Mouse (Mus musculus): ENCODE measurements around the gene Orm2. TPM values are rescaled to one million over a fixed set of nuclear protein-coding genes. Genes with fewer than 3 reads are reported as not detected.
"Not testable (repeated sequence)": the region's sequence is repeated elsewhere in the genome, so short reads cannot be mapped to it uniquely, and the experiment has no call there.

Gene Orm2
- polyA plus RNA-seq (2015; fragmentation: Nextera tagmentation; extraction: Ambion mirVana), result 0.25 and 0.35 TPM in 2 replicates

DNA sequence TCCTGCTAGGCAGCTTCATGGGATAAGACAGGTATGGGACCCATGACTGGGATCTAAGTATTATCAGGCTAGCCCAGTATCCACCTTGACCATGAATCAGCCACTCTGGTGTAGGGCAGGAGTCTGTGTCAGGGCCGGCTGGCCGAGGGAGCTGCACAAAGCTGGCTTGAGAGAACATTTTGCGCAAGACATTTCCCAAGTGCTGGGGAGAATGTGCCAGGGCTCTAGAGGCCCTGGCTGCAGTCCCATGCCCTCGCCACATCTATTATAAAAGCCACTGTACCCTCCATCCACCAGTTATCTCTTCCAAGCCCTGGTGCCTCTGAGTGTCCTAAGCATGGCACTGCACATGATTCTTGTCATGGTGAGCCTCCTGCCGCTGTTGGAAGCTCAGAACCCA, at the start of gene Orm2:
Gene Orm2 (plus strand): TSS at position 300 of the 400 bp plus-strand sequence.
- Histone ChIP-seq H3K27ac (no peak within 1 kb of the TSS), H3K4me1 (no peaks in the 10 kb centered on the region), H3K9ac (no peak within 1 kb of the TSS), H3K4me2 (no peak within 1 kb of the TSS), H3K36me3 (0 out of 2 replicates have a peak, but pooled peaks cover under 1% of the 10 kb centered on the region), H3K9me3 (no peaks in the 10 kb centered on the region), H3K27me3 (no peaks in the 10 kb centered on the region), H3K4me3 (no peak within 1 kb of the TSS)
- no peak for ATAC-seq (ENCODE audit: insufficient number of reproducible peaks, low FRiP score, low TSS enrichment, low read depth)
- WGBS, result 88% methylated on average over 5 of the region's 5 CpGs

DNA sequence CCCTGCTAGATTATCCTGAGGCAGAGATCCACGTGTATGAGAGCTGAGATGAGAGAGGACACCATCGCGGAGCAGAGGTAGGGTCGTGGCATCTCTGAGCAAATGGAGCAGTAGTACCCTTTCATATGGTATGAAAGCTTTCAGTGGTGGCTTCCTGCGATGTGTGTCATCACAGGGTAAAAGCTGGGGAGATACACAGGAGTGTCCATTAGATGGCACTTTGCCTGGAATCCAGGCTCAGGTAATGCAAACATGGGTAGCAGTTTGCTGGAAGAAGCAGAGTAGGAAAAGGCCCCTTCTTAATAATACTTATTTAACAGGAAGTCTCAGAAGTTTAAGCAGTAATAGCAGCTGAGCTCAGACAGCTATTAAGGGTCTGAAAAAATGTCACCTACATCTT, 48.2 kb upstream of the Orm2 start:
- 78% methylated on average over 5 of the region's 5 CpGs for WGBS
- no peaks in the 10 kb centered on the region for H3K9me3 ChIP-seq
- 0 out of 2 replicates have a peak overlapping the region, but pooled peaks have one; percentile 6 for H3K27ac ChIP-seq
- no peaks in the 10 kb centered on the region for H3K27me3 ChIP-seq
- H3K36me3 ChIP-seq, result peaks cover 91% of the 10 kb centered on the region
- no peak overlapping the region for H3K4me2 ChIP-seq
- H3K9ac ChIP-seq, result no peak overlapping the region
- ATAC-seq (ENCODE audit: insufficient number of reproducible peaks, low FRiP score, low TSS enrichment, low read depth), result no peak
- H3K4me1 ChIP-seq, result peaks cover 32% of the 10 kb centered on the region
- H3K4me3 ChIP-seq, result no peak overlapping the region

DNA sequence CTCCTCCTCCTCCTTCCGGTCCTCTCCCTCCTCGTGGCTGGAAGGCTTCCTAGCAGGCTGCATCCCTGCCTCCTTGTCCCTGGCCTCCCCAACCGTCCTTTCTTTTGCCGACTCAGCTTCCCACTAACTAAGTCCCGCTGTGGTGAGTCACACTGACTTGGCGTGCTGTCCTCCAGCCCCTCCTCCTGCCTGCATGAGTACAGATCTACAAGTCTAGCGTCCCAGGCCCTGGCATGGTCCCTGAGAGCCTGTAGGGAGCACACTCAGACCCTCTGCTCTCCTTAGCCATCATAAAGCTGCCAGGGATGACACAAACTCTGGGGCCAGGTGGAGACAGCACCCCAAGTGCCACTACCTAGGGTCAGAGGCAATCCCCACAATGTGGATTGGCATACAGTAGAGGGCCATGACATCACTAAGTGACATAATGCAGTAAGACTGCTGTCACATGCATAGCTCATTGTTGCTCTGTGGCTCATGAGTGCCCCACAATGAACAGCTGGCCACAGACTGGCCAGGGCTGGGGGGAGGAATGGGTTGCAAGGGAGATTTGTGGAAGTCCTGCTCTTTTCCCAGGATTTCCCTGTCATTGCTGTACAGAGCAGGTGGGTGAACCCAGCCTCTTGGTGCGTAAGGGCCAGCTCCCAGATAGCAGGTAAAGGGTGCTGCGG, 46.0 kb upstream of the Orm2 start:
- no peak overlapping the region for H3K4me2 ChIP-seq
- no peak overlapping the region for H3K9ac ChIP-seq
- no peaks in the 10 kb centered on the region for H3K27me3 ChIP-seq
- 58% methylated on average over 9 of the region's 9 CpGs for WGBS
- peaks cover 81% of the 10 kb centered on the region for H3K36me3 ChIP-seq
- peak; percentile 46; the same call in 1 of the 2 replicates for ATAC-seq (ENCODE audit: insufficient number of reproducible peaks, low FRiP score, low TSS enrichment, low read depth)
- no peak overlapping the region for H3K4me3 ChIP-seq
- H3K27ac ChIP-seq, result peak overlapping the region; percentile 50
- H3K9me3 ChIP-seq, result no peaks in the 10 kb centered on the region
- H3K4me1 ChIP-seq, result peaks cover 19% of the 10 kb centered on the region

- H3K4me2 ChIP-seq; H3K27ac ChIP-seq; H3K9ac ChIP-seq; H3K27me3 ChIP-seq; H3K9me3 ChIP-seq; ATAC-seq (ENCODE audit: insufficient number of reproducible peaks, low FRiP score, low TSS enrichment, low read depth); H3K4me3 ChIP-seq: not testable (repeated sequence)
- H3K4me1 ChIP-seq, result peaks cover 19% of the 10 kb centered on the region
- peaks cover 87% of the 10 kb centered on the region for H3K36me3 ChIP-seq
- 35% methylated on average over 3 of the region's 3 CpGs for whole genome bisulfite sequencing
Measured at GRCm38 (mm10) chr4:63319566-63319965, 42.7 kb upstream of the Orm2 start.

DNA sequence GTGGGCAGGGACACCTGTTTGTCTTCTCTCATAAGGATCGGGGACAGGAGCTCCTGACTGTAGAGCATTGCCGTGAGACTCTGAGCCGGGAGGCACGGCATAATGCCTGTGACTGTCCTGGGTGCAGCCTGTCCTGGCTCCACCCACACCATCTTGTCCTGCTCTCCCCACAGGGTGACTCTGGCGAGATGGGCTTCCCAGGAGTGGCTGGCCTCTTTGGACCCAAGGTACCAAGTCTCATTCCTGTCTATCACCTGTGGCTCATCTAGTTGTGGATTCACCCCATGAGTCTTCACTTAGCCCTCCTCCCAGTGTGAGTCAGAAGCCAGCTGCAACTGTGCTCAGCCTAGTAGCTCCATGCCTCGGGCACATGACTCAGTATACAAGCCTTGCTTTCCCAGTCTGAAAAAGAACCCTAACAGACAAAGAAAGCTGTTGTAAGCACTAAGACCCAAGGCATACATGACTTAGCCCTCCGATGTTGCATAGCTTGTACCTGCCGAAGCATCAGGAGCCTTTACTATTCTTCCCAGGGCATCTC, 38.9 kb upstream of the Orm2 start:
- no peak for ATAC-seq (ENCODE audit: insufficient number of reproducible peaks, low FRiP score, low TSS enrichment, low read depth)
- Histone ChIP-seq H3K27me3 (no peaks in the 10 kb centered on the region), H3K4me3 (no peak overlapping the region), H3K9ac (no peak overlapping the region), H3K9me3 (no peaks in the 10 kb centered on the region), H3K4me1 (no peaks in the 10 kb centered on the region), H3K27ac (no peak overlapping the region), H3K36me3 (peaks cover 87% of the 10 kb centered on the region), H3K4me2 (no peak overlapping the region)
- WGBS, result 83% methylated on average over 8 of the region's 8 CpGs

- Histone ChIP-seq H3K9me3 (no peaks in the 10 kb centered on the region), H3K36me3 (peaks cover 56% of the 10 kb centered on the region), H3K27me3 (no peaks in the 10 kb centered on the region), H3K4me3 (no peak overlapping the region), H3K9ac (no peak overlapping the region), H3K4me1 (no peaks in the 10 kb centered on the region), H3K27ac (no peak overlapping the region), H3K4me2 (no peak overlapping the region)
- ATAC-seq (ENCODE audit: insufficient number of reproducible peaks, low FRiP score, low TSS enrichment, low read depth), result no peak
- WGBS, result 93% methylated on average over 4 of the region's 4 CpGs
Measured at GRCm38 (mm10) chr4:63333403-63333802, 28.8 kb upstream of the Orm2 start.

- Histone ChIP-seq H3K4me1 (no peaks in the 10 kb centered on the region), H3K9me3 (no peaks in the 10 kb centered on the region), H3K4me3 (no peak overlapping the region), H3K27ac (no peak overlapping the region), H3K36me3 (peaks cover 15% of the 10 kb centered on the region), H3K4me2 (no peak overlapping the region), H3K9ac (no peak overlapping the region), H3K27me3 (no peaks in the 10 kb centered on the region)
- WGBS, result 56% methylated on average over 3 of the region's 3 CpGs
- ATAC-seq (ENCODE audit: insufficient number of reproducible peaks, low FRiP score, low TSS enrichment, low read depth), result no peak
Measured at GRCm38 (mm10) chr4:63338414-63339076, 23.7 kb upstream of the Orm2 start.

GRCm38 (mm10) chr4:63342491-63342890, 19.8 kb upstream of the Orm2 start:
- no peak overlapping the region for H3K27ac ChIP-seq
- no peaks in the 10 kb centered on the region for H3K9me3 ChIP-seq
- 67% methylated on average over 4 of the region's 4 CpGs for WGBS
- H3K27me3 ChIP-seq, result no peaks in the 10 kb centered on the region
- H3K4me2 ChIP-seq, result no peak overlapping the region
- no peaks in the 10 kb centered on the region for H3K36me3 ChIP-seq
- no peak for ATAC-seq (ENCODE audit: insufficient number of reproducible peaks, low FRiP score, low TSS enrichment, low read depth)
- H3K4me3 ChIP-seq, result no peak overlapping the region
- H3K4me1 ChIP-seq, result no peaks in the 10 kb centered on the region
- H3K9ac ChIP-seq, result no peak overlapping the region

GRCm38 (mm10) chr4:63343608-63344007, 18.6 kb upstream of the Orm2 start:
- no peak overlapping the region for H3K9ac ChIP-seq
- H3K27ac ChIP-seq, result peak overlapping the region; percentile 51
- 46% methylated on average over 3 of the region's 3 CpGs for WGBS
- H3K9me3 ChIP-seq, result no peaks in the 10 kb centered on the region
- no peaks in the 10 kb centered on the region for H3K4me1 ChIP-seq
- H3K4me2 ChIP-seq, result no peak overlapping the region
- ATAC-seq (ENCODE audit: insufficient number of reproducible peaks, low FRiP score, low TSS enrichment, low read depth), result no peak
- H3K36me3 ChIP-seq, result no peaks in the 10 kb centered on the region
- no peak overlapping the region for H3K4me3 ChIP-seq
- no peaks in the 10 kb centered on the region for H3K27me3 ChIP-seq

- Histone ChIP-seq H3K4me1 (no peaks in the 10 kb centered on the region), H3K27ac (peak within 1 kb of the TSS; percentile 51), H3K27me3 (no peaks in the 10 kb centered on the region), H3K4me3 (no peak within 1 kb of the TSS), H3K9ac (no peak within 1 kb of the TSS), H3K4me2 (no peak within 1 kb of the TSS), H3K36me3 (no peaks in the 10 kb centered on the region), H3K9me3 (no peaks in the 10 kb centered on the region)
- no peak for ATAC-seq (ENCODE audit: insufficient number of reproducible peaks, low FRiP score, low TSS enrichment, low read depth)
- 85% methylated on average over 8 of the region's 8 CpGs for WGBS
Measured at GRCm38 (mm10) chr4:63344295-63344694, 18.0 kb upstream of the Orm2 start, which contains the start of gene Orm1. Gene Orm1 (plus strand): TSS chr4:63344560.

DNA sequence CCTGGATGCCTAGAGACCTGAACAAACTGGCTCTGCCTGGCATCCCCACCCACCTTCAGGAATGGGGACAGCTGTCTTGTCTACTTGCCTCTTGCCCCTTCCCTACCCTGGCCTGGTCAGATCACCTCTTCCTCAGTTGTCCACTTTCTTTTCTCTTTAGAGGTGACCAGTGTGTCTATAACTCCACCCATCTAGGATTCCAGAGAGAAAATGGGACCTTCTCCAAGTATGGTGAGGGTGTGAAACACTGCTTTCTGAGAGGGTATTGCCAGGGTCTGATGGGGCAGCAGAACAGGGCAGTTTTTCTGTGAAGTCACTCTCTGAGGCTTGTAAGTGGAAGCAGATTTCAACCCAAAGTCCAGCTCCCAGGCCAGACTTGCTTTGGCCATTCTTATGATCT, 17.0 kb upstream of the Orm2 start:
- ATAC-seq (ENCODE audit: insufficient number of reproducible peaks, low FRiP score, low TSS enrichment, low read depth), result no peak
- no peaks in the 10 kb centered on the region for H3K36me3 ChIP-seq

DNA sequence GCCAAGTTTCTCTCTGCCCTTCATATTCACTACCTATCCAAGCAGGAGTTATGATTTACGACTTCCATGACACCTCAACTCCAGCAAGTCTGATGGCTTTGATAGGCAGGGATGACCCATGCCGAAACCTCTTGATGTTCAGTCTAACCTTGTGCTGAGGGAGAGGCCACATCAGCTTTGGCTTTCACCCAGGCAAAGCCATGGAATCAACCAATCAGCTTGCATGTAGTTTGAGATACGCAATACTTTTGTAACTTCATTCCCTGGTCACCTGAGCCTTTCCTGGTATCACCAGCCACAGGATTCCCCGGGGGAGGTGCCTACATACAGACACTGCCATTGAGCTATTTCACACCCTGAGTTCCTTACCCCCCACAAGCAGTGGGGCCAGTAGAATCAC, 15.6 kb upstream of the Orm2 start:
- 81% methylated on average over 4 of the region's 4 CpGs for WGBS
- Histone ChIP-seq H3K36me3 (no peaks in the 10 kb centered on the region), H3K4me1 (peaks cover 13% of the 10 kb centered on the region), H3K9ac (no peak overlapping the region), H3K9me3 (no peaks in the 10 kb centered on the region), H3K4me2 (no peak overlapping the region), H3K27me3 (no peaks in the 10 kb centered on the region), H3K4me3 (no peak overlapping the region), H3K27ac (no peak overlapping the region)
- ATAC-seq (ENCODE audit: insufficient number of reproducible peaks, low FRiP score, low TSS enrichment, low read depth), result no peak

More for the DNA sequence above, 17.0 kb upstream of the Orm2 start:
- no peaks in the 10 kb centered on the region for H3K27me3 ChIP-seq
- H3K4me2 ChIP-seq, result no peak overlapping the region
- H3K27ac ChIP-seq, result no peak overlapping the region
- H3K4me1 ChIP-seq, result 0 out of 2 replicates have a peak, but pooled peaks cover 4% of the 10 kb centered on the region
- H3K4me3 ChIP-seq, result no peak overlapping the region
- no peak overlapping the region for H3K9ac ChIP-seq
- no peaks in the 10 kb centered on the region for H3K9me3 ChIP-seq
